Mouse (Mus musculus) stomach, embryonic 14.5 days (tissue): Measurements from ENCODE around the gene Txlnb. TPM values are rescaled to one million over a fixed set of nuclear protein-coding genes. Genes with fewer than 3 reads are reported as not detected.
"Not testable (repeated sequence)": the region's sequence is repeated elsewhere in the genome, so short reads cannot be mapped to it uniquely, and the experiment has no call there.

Source experiments
- ATAC-seq: fragments of 200-750 bp; cut with Nextera tagmentation; 2 replicates; pipeline ENCODE4 v1.8.0; 2017; ENCODE audit warnings: low read depth, moderate TSS enrichment; ENCODE audit not compliant: insufficient number of reproducible peaks, insufficient read depth, low FRiP score
- H3K27ac ChIP-seq: fragments of 300-500 bp; sonication (generic); 2 replicates; pipeline ENCODE4 v1.5.1; 2014; ENCODE audit warnings: mild to moderate bottlenecking, low read length, moderate library complexity, mixed read lengths
- H3K27me3 ChIP-seq: fragments of 300-500 bp; sonication (generic); 2 replicates; pipeline ENCODE4 v1.6.1; 2014; ENCODE audit warnings: low read length, control low read depth, mixed read lengths; ENCODE audit not compliant: control insufficient read depth, insufficient read depth
- H3K36me3 ChIP-seq: fragments of 300-500 bp; sonication (generic); 2 replicates; pipeline ENCODE4 v1.6.1; 2014; ENCODE audit warnings: mild to moderate bottlenecking, control low read depth, low read length, moderate library complexity, mixed read lengths; ENCODE audit not compliant: control insufficient read depth, insufficient read depth
- H3K4me1 ChIP-seq: fragments of 300-500 bp; sonication (generic); 2 replicates; pipeline ENCODE4 v1.6.1; 2014; ENCODE audit warnings: low read length, control low read depth, mixed read lengths; ENCODE audit not compliant: control insufficient read depth, insufficient read depth
- H3K4me2 ChIP-seq: fragments of 300-500 bp; sonication (generic); replicated peaks from 2 replicates; pipeline ENCODE4 v1.6.1; 2014; ENCODE audit warnings: low read depth, low read length, control low read depth
- H3K4me3 ChIP-seq: fragments of 300-500 bp; sonication (generic); 2 replicates; pipeline ENCODE4 v1.5.1; 2014; ENCODE audit warnings: low read depth, low read length, control low read depth
- H3K9ac ChIP-seq: fragments of 300-500 bp; sonication (generic); replicated peaks from 2 replicates; pipeline ENCODE4 v1.6.1; 2014; ENCODE audit warnings: low read depth, mild to moderate bottlenecking, control low read depth, low read length, moderate library complexity, mixed read lengths
- H3K9me3 ChIP-seq: fragments of 300-500 bp; sonication (generic); 2 replicates; pipeline ENCODE4 v1.6.1; 2016; ENCODE audit warnings: low read depth, low read length, control low read depth; ENCODE audit not compliant: control insufficient read depth
- WGBS: fragments of 180-500 bp; shearing (Covaris S2); extraction: QIAGEN DNeasy Blood & Tissue Kit; methylation state at CpG from one replicate; pipeline ENCODE4 v1.1.7; 2014; 5-methylcytosine and 5-hydroxymethylcytosine counted together
- polyA plus RNA-seq: library from polyadenylated mRNA; unstranded; fragments of >200 nt; fragmentation: Nextera tagmentation; extraction: Ambion mirVana; gene quantifications from 2 replicates; pipeline ENCODE4 v1.2.1, GENCODE M21; 2014

Txlnb gene
- polyA plus RNA-seq, 1 experiment from 2014 or later: 0.77 TPM

GRCm38 (mm10) chr10:17774366-17774765 is 21.7 kb upstream of the Txlnb start:
- no peak overlapping the region for H3K4me3 ChIP-seq
- no peak overlapping the region for H3K27ac ChIP-seq
- H3K9me3 ChIP-seq: no peaks in the 10 kb centered on the region
- no peaks in the 10 kb centered on the region for H3K36me3 ChIP-seq
- H3K9ac ChIP-seq: no peak overlapping the region
- no peak for ATAC-seq
- H3K4me1 ChIP-seq: no peaks in the 10 kb centered on the region
- 84% methylated on average over 3 of the region's 3 CpGs for WGBS
- no peak overlapping the region for H3K4me2 ChIP-seq
- H3K27me3 ChIP-seq: no peaks in the 10 kb centered on the region

DNA sequence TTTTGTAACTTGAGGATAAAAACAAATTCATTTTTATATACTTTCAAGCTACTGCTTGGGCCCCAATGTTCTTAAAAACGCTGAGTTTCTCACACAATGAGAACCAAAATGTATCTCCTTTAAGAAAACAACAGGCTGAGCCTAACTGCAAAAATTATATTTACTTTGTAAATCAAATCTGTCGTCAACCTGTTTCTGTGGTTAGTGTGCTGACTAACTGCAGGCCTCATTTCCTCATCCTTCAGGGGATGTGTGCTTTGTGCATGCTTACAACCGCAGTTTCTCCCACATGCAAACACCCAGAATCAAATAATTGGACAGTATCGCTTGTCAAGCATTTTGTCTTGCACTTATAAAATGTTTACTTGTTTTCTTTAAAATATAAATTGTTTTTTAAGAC is 20.9 kb upstream of the Txlnb start:
- H3K9ac ChIP-seq: no peak overlapping the region
- no peaks in the 10 kb centered on the region for H3K4me1 ChIP-seq
- WGBS: 61% methylated on average over 4 of the region's 4 CpGs
- H3K9me3 ChIP-seq: no peaks in the 10 kb centered on the region
- H3K4me3 ChIP-seq: no peak overlapping the region
- H3K4me2 ChIP-seq: no peak overlapping the region
- no peak overlapping the region for H3K27ac ChIP-seq
- no peaks in the 10 kb centered on the region for H3K27me3 ChIP-seq
- H3K36me3 ChIP-seq: no peaks in the 10 kb centered on the region
- ATAC-seq: no peak

DNA sequence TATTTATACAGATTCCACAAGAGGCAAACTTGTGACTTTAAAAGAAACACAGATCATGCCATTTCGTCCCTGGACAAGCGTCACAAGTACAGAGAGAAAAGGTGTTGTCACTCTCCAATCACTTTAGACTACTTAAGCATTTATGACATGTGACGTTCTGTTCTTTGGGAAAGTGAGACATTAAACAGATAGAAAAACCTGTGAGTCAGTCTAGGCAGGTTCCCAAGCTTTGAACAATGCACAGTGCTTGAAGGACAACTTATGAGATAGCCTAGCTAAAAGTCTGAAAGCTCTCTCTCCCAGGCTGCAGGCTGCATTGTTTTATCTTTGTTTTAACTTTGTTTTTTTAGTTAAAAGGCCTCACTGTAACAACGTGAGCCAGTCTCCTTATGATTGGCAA is 19.3 kb upstream of the Txlnb start:
- H3K36me3 ChIP-seq, H3K9ac ChIP-seq, ATAC-seq, H3K27me3 ChIP-seq, H3K4me3 ChIP-seq, H3K27ac ChIP-seq, H3K4me1 ChIP-seq, H3K9me3 ChIP-seq, H3K4me2 ChIP-seq: not testable (repeated sequence)
- WGBS: 68% methylated on average over 4 of the region's 4 CpGs

- no peak overlapping the region for H3K4me3 ChIP-seq
- H3K27ac ChIP-seq: no peak overlapping the region
- H3K4me1 ChIP-seq: no peaks in the 10 kb centered on the region
- H3K27me3 ChIP-seq: no peaks in the 10 kb centered on the region
- no peaks in the 10 kb centered on the region for H3K9me3 ChIP-seq
- H3K36me3 ChIP-seq: no peaks in the 10 kb centered on the region
- no peak overlapping the region for H3K4me2 ChIP-seq
- no peak for ATAC-seq
- WGBS: 55% methylated on average over 3 of the region's 3 CpGs
- H3K9ac ChIP-seq: no peak overlapping the region
These were observed 9.3 kb upstream of the Txlnb start for GRCm38 (mm10) chr10:17786771-17787170.

- H3K36me3 ChIP-seq: no peaks in the 10 kb centered on the region
These were observed 8.1 kb upstream of the Txlnb start for GRCm38 (mm10) chr10:17787938-17788337.

GRCm38 (mm10) chr10:17788347-17788746 is 7.7 kb upstream of the Txlnb start:
- Histone ChIP-seq H3K4me2 (no peak overlapping the region), H3K9me3 (no peaks in the 10 kb centered on the region), H3K27me3 (no peaks in the 10 kb centered on the region), H3K36me3 (no peaks in the 10 kb centered on the region), H3K4me1 (no peaks in the 10 kb centered on the region), H3K9ac (no peak overlapping the region), H3K27ac (no peak overlapping the region), H3K4me3 (no peak overlapping the region)
- 89% methylated on average over 4 of the region's 4 CpGs for WGBS
- ATAC-seq: no peak

More at GRCm38 (mm10) chr10:17787938-17788337, 8.1 kb upstream of the Txlnb start:
- Histone ChIP-seq H3K4me3 (no peak overlapping the region), H3K27me3 (no peaks in the 10 kb centered on the region), H3K4me2 (no peak overlapping the region), H3K4me1 (no peaks in the 10 kb centered on the region), H3K9ac (no peak overlapping the region), H3K9me3 (no peaks in the 10 kb centered on the region), H3K27ac (no peak overlapping the region)
- 82% methylated on average over 1 of the region's 1 CpGs for WGBS
- no peak for ATAC-seq

DNA sequence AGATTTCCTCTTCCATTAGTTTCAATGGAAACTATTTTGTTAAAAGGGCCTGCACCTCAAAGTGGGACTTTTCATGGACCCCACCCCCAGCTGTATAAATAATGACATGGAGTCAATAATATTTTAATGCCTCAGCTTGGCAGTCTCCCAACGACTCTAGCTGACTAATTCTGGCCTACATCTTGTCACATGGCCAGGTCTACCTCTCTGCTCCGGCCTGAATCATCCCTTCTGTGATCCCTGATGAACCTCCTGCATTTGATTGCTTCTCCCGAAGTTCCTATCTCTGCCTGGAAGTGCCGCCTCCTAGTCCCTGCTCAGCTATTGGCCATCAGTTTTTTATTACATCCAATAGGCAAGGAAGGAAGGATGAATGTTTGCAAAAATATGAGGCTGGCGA is 2.1 kb upstream of the Txlnb start:
- Histone ChIP-seq H3K4me3 (no peak overlapping the region), H3K9me3 (no peaks in the 10 kb centered on the region), H3K9ac (no peak overlapping the region), H3K27me3 (no peaks in the 10 kb centered on the region), H3K27ac (no peak overlapping the region), H3K4me2 (no peak overlapping the region), H3K36me3 (no peaks in the 10 kb centered on the region), H3K4me1 (no peaks in the 10 kb centered on the region)
- WGBS: 70% methylated on average over 5 of the region's 5 CpGs
- ATAC-seq: no peak

GRCm38 (mm10) chr10:17794443-17794842 is 1.6 kb upstream of the Txlnb start:
- Histone ChIP-seq H3K4me1 (no peaks in the 10 kb centered on the region), H3K27ac (no peak overlapping the region), H3K9me3 (no peaks in the 10 kb centered on the region), H3K4me2 (no peak overlapping the region), H3K4me3 (no peak overlapping the region), H3K36me3 (no peaks in the 10 kb centered on the region), H3K9ac (no peak overlapping the region), H3K27me3 (no peaks in the 10 kb centered on the region)
- WGBS: 88% methylated on average over 5 of the region's 5 CpGs
- ATAC-seq: no peak

- Histone ChIP-seq H3K27ac (no peak overlapping the region), H3K4me2 (no peak overlapping the region), H3K36me3 (no peaks in the 10 kb centered on the region), H3K9ac (no peak overlapping the region), H3K27me3 (no peaks in the 10 kb centered on the region), H3K9me3 (no peaks in the 10 kb centered on the region), H3K4me3 (no peak overlapping the region), H3K4me1 (no peaks in the 10 kb centered on the region)
- WGBS: 87% methylated on average over 4 of the region's 4 CpGs
- ATAC-seq: no peak
These were observed 799 bp upstream of the Txlnb start for GRCm38 (mm10) chr10:17795227-17795626.
